Mouse (Mus musculus) small intestine, adult 2 months (tissue): ENCODE results near the gene Dmrtc2. TPM values are rescaled to one million over a fixed set of nuclear protein-coding genes. Genes with fewer than 3 reads are reported as not detected.
A peak's percentile ranks its signal among the peaks of the same experiment; 100 is the strongest.

Experiments
- H3K27ac ChIP-seq: fragments of 200-500 bp; 2 replicates; pipeline ENCODE4 v1.5.1; 2012; ENCODE audit warnings: low read depth, low read length, control low read depth, inconsistent platforms; ENCODE audit not compliant: insufficient read depth
- H3K27me3 ChIP-seq: fragments of 200-500 bp; 2 replicates; pipeline ENCODE4 v1.6.1; 2012; ENCODE audit warnings: mild to moderate bottlenecking, moderate library complexity, low read length, inconsistent platforms; ENCODE audit not compliant: control insufficient read depth, insufficient read depth
- H3K36me3 ChIP-seq: fragments of 200-500 bp; 2 replicates; pipeline ENCODE4 v1.6.1; 2012; ENCODE audit warnings: mild to moderate bottlenecking, low read length, control low read depth, inconsistent platforms; ENCODE audit not compliant: control insufficient read depth, insufficient read depth
- H3K4me1 ChIP-seq: fragments of 200-500 bp; 2 replicates; pipeline ENCODE4 v1.6.1; 2012; ENCODE audit warnings: low read length, inconsistent platforms, mixed read lengths; ENCODE audit not compliant: control insufficient read depth, insufficient read depth, insufficient read length
- H3K4me3 ChIP-seq: fragments of 200-500 bp; 2 replicates; pipeline ENCODE4 v1.5.1; 2012; ENCODE audit warnings: low read depth, mild to moderate bottlenecking, control low read depth, inconsistent platforms, low read length, moderate library complexity
- CTCF ChIP-seq: fragments of 200-500 bp; IDR thresholded peaks from 2 replicates; pipeline ENCODE4 v1.5.1; 2012; ENCODE audit warnings: low read depth, mild to moderate bottlenecking, control low read depth, inconsistent platforms, low read length, moderate library complexity, mixed read lengths; ENCODE audit not compliant: insufficient replicate concordance, insufficient read length; ENCODE audit errors: extremely low read depth
- POLR2A ChIP-seq: fragments of 200-500 bp; IDR thresholded peaks from 2 replicates; pipeline ENCODE4 v1.6.1; 2012; ENCODE audit warnings: low read depth, mild to moderate bottlenecking, control low read depth, inconsistent platforms, low read length, moderate library complexity
- WGBS: fragments of 180-500 bp; shearing (Covaris S2); methylation state at CpG from one replicate; pipeline ENCODE4 v1.1.7; 2018; 5-methylcytosine and 5-hydroxymethylcytosine counted together
- polyA plus RNA-seq: library from polyadenylated mRNA; depleted of rRNA; stranded (reverse); fragments of >200 nt; gene quantifications from 2 replicates; pipeline ENCODE4 v1.2.3, GENCODE M21; 2012

The Dmrtc2 gene
- polyA plus RNA-seq, 1 experiment: not detected

- Histone ChIP-seq H3K27me3 (no peaks in the 10 kb centered on the region), H3K4me3 (peak overlapping the region; percentile 83), H3K36me3 (peaks cover 39% of the 10 kb centered on the region), H3K4me1 (peaks cover 2% of the 10 kb centered on the region; the same call in 1 of the 2 replicates), H3K27ac (peak overlapping the region; percentile 42)
- no peak for TF ChIP-seq CTCF
- TF ChIP-seq POLR2A: no peak
- WGBS: under 1% methylated on average over 45 of the region's 47 CpGs
Observed at GRCm38 (mm10) chr7:24884693-24885291, 14.9 kb downstream of the Dmrtc2 start.

GRCm38 (mm10) chr7:24885468-24886307 lies 15.8 kb downstream of the Dmrtc2 start:
- TF ChIP-seq POLR2A: no peak
- TF ChIP-seq CTCF: no peak
- H3K4me3 ChIP-seq: peak overlapping the region; percentile 83
- peaks cover 2% of the 10 kb centered on the region; the same call in 1 of the 2 replicates for H3K4me1 ChIP-seq
- no peaks in the 10 kb centered on the region for H3K27me3 ChIP-seq
- no peak overlapping the region for H3K27ac ChIP-seq
- WGBS: 6% methylated on average over 12 of the region's 12 CpGs
- peaks cover 43% of the 10 kb centered on the region for H3K36me3 ChIP-seq

- Histone ChIP-seq H3K27ac (no peak overlapping the region), H3K4me3 (peak overlapping the region; percentile 45), H3K4me1 (peaks cover 2% of the 10 kb centered on the region; the same call in 1 of the 2 replicates), H3K27me3 (no peaks in the 10 kb centered on the region), H3K36me3 (peaks cover 43% of the 10 kb centered on the region)
- TF ChIP-seq CTCF: no peak
- TF ChIP-seq POLR2A: no peak
- WGBS: 19% methylated on average over 4 of the region's 4 CpGs
Observed at GRCm38 (mm10) chr7:24886308-24886633, 16.4 kb downstream of the Dmrtc2 start.

DNA sequence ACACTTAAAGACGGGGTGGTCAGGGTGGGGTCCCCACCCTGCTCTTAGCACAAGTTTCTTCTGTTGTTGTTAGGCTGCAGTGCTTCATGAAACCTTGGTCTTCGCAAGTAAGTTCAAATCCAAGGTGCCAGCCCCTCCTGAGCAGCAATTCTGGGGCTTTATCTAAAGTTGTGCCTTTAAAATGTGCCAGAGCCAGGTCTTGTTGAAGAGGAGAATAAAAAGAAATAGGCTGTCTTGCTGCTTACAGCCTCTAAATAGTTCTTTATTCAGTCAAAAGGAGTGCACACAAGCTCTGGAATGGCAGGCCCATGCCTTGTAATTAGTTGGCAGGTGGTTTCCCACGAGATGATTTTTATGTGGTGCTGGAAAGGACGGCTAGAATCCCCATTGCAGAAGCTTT lies 17.2 kb downstream of the Dmrtc2 start:
- peaks cover 2% of the 10 kb centered on the region; the same call in 1 of the 2 replicates for H3K4me1 ChIP-seq
- H3K36me3 ChIP-seq: peaks cover 43% of the 10 kb centered on the region
- WGBS: 47% methylated on average over 4 of the region's 4 CpGs
- no peak overlapping the region for H3K4me3 ChIP-seq
- no peak overlapping the region for H3K27ac ChIP-seq
- TF ChIP-seq POLR2A (no peak), CTCF (no peak)
- H3K27me3 ChIP-seq: no peaks in the 10 kb centered on the region

DNA sequence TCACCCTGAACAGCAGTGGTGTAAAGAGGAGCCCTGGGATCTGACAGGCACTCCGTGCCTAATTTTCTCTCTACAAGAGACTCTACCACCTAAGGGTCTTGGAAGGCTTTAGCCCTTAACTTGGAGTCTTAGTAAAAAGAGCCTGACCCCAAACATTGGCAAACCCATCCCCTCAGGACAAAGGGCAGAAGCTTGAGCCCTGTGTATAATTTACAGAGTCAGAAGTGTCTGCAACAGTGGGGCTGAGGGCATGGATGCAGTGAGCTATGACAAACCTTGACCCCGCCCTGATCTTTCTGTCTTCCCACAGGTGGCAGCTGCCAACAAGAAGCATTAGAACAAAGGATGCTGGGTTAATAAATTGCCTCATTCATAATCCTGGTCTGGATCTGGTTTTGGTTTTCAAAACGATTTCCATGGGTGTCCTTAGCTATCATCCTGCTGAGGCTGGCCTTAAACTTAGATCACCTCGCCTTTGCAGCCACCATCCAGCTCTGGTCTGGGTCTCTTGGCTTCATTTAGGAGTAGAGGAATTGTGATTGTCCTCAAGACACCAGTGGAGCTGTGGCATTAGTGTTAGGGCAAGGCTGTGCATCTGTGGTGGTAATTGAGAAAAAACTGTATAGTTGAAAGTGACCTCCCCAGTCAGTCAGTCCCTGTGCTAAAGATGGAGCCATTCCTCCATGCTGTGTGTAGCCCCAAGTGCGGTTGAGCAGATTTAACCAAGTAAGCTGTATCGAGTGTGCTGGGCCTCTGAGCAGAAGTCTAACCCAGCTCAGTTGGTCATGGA lies 19.8 kb downstream of the Dmrtc2 start:
- 71% methylated on average over 6 of the region's 6 CpGs for WGBS
- H3K27ac ChIP-seq: no peak overlapping the region
- H3K4me1 ChIP-seq: peaks cover 2% of the 10 kb centered on the region; the same call in 1 of the 2 replicates
- TF ChIP-seq CTCF: no peak
- H3K36me3 ChIP-seq: peaks cover 43% of the 10 kb centered on the region
- no peaks in the 10 kb centered on the region for H3K27me3 ChIP-seq
- H3K4me3 ChIP-seq: no peak overlapping the region

- no peak for TF ChIP-seq POLR2A
- TF ChIP-seq CTCF: peak; percentile 98; the same call in 1 of the 2 replicates
- WGBS: 24% methylated on average over 10 of the region's 10 CpGs
- Histone ChIP-seq H3K4me3 (no peak overlapping the region), H3K36me3 (peaks cover 42% of the 10 kb centered on the region), H3K27me3 (no peaks in the 10 kb centered on the region), H3K4me1 (peaks cover 2% of the 10 kb centered on the region; the same call in 1 of the 2 replicates), H3K27ac (no peak overlapping the region)
Observed at GRCm38 (mm10) chr7:24890281-24891216, 20.7 kb downstream of the Dmrtc2 start.
